Mouse (Mus musculus) hindbrain, embryonic 15.5 days (tissue): ENCODE data around the gene Podnl1. TPM values are rescaled to one million over a fixed set of nuclear protein-coding genes. Genes with fewer than 3 reads are reported as not detected.

Experiments used
- ATAC-seq: fragments of 200-750 bp; cut with Nextera tagmentation; 2 replicates; pipeline ENCODE4 v1.8.0; 2017; ENCODE audit warnings: low read depth, moderate number of reproducible peaks, moderate TSS enrichment; ENCODE audit not compliant: low FRiP score
- H3K27ac ChIP-seq: fragments of 300-500 bp; sonication (generic); replicated peaks from 2 replicates; pipeline ENCODE4 v1.5.1; 2015; ENCODE audit warnings: mild to moderate bottlenecking, inconsistent platforms
- H3K27me3 ChIP-seq: fragments of 300-500 bp; sonication (generic); 2 replicates; pipeline ENCODE4 v1.6.1; 2015; ENCODE audit warnings: control low read depth, inconsistent platforms
- H3K36me3 ChIP-seq: fragments of 300-500 bp; sonication (generic); 2 replicates; pipeline ENCODE4 v1.6.1; 2015; ENCODE audit warnings: control low read depth, inconsistent platforms
- H3K4me1 ChIP-seq: fragments of 300-500 bp; sonication (generic); replicated peaks from 2 replicates; pipeline ENCODE4 v1.6.1; 2015; ENCODE audit warnings: control low read depth, inconsistent platforms
- H3K4me2 ChIP-seq: fragments of 300-500 bp; sonication (generic); 2 replicates; pipeline ENCODE4 v1.6.1; 2015; ENCODE audit warnings: moderate library complexity, mild to moderate bottlenecking, inconsistent platforms
- H3K4me3 ChIP-seq: fragments of 300-500 bp; sonication (generic); 2 replicates; pipeline ENCODE4 v1.5.1; 2015; ENCODE audit warnings: mild to moderate bottlenecking, inconsistent platforms
- H3K9ac ChIP-seq: fragments of 300-500 bp; sonication (generic); 2 replicates; pipeline ENCODE4 v1.6.1; 2015; ENCODE audit warnings: inconsistent platforms
- H3K9me3 ChIP-seq: fragments of 300-500 bp; sonication (generic); 2 replicates; pipeline ENCODE4 v1.6.1; 2016; ENCODE audit warnings: control low read depth, inconsistent platforms
- WGBS: fragments of 180-500 bp; shearing (Covaris S2); methylation state at CpG from one replicate; pipeline ENCODE4 v1.1.7; 2015; 5-methylcytosine and 5-hydroxymethylcytosine counted together
- microRNA counts: library from miRNA; unstranded; fragments of <30 nt; microRNA quantifications from one replicate; lab custom pipeline; 2016
- microRNA-seq: library from miRNA; unstranded; fragments of <30 nt; microRNA quantifications from one replicate; pipeline ENCODE4, GENCODE M21; 2016
- polyA plus RNA-seq: library from polyadenylated mRNA; unstranded; fragments of >200 nt; fragmentation: Nextera tagmentation; extraction: Ambion mirVana; gene quantifications from 2 replicates; pipeline ENCODE4 v1.2.1, GENCODE M21; 2015

Gene Podnl1
- polyA plus RNA-seq, 1 experiment from 2014 or later = 0.44 TPM

- H3K9ac ChIP-seq = no peak overlapping the region
Measured at GRCm38 (mm10) chr8:84173861-84174260, 48.1 kb downstream of the Podnl1 start.

GRCm38 (mm10) chr8:84176560-84176959 lies 50.8 kb downstream of the Podnl1 start:
- Histone ChIP-seq H3K4me1 (peaks cover 42% of the 10 kb centered on the region), H3K4me2 (no peak overlapping the region), H3K36me3 (peaks cover 35% of the 10 kb centered on the region), H3K9me3 (no peaks in the 10 kb centered on the region), H3K4me3 (no peak overlapping the region), H3K27me3 (no peaks in the 10 kb centered on the region), H3K27ac (no peak overlapping the region), H3K9ac (no peak overlapping the region)
- ATAC-seq = no peak
- 40% methylated on average over 3 of the region's 3 CpGs for WGBS

More at GRCm38 (mm10) chr8:84173861-84174260, 48.1 kb downstream of the Podnl1 start:
- no peaks in the 10 kb centered on the region for H3K27me3 ChIP-seq
- H3K4me1 ChIP-seq = peaks cover 15% of the 10 kb centered on the region
- peaks cover 35% of the 10 kb centered on the region for H3K36me3 ChIP-seq
- H3K4me2 ChIP-seq = no peak overlapping the region
- H3K9me3 ChIP-seq = no peaks in the 10 kb centered on the region
- H3K27ac ChIP-seq = no peak overlapping the region
- H3K4me3 ChIP-seq = no peak overlapping the region
- 88% methylated on average over 6 of the region's 6 CpGs for WGBS
- ATAC-seq = no peak

GRCm38 (mm10) chr8:84177405-84177804 lies 51.6 kb downstream of the Podnl1 start:
- Histone ChIP-seq H3K27me3 (no peaks in the 10 kb centered on the region), H3K4me2 (no peak overlapping the region), H3K36me3 (peaks cover 27% of the 10 kb centered on the region), H3K27ac (no peak overlapping the region), H3K4me3 (no peak overlapping the region), H3K4me1 (peaks cover 50% of the 10 kb centered on the region), H3K9ac (no peak overlapping the region), H3K9me3 (no peaks in the 10 kb centered on the region)
- ATAC-seq = no peak
- WGBS = 87% methylated on average over 3 of the region's 3 CpGs

- ATAC-seq = no peak
- Histone ChIP-seq H3K36me3 (peaks cover 17% of the 10 kb centered on the region), H3K27me3 (no peaks in the 10 kb centered on the region), H3K4me3 (no peak overlapping the region), H3K9ac (no peak overlapping the region), H3K4me1 (peaks cover 56% of the 10 kb centered on the region), H3K27ac (no peak overlapping the region), H3K9me3 (no peaks in the 10 kb centered on the region), H3K4me2 (no peak overlapping the region)
- 70% methylated on average over 8 of the region's 8 CpGs for WGBS
Measured at GRCm38 (mm10) chr8:84178592-84178991, 52.8 kb downstream of the Podnl1 start.

GRCm38 (mm10) chr8:84179946-84180345 lies 54.2 kb downstream of the Podnl1 start:
- Histone ChIP-seq H3K9me3 (no peaks in the 10 kb centered on the region), H3K27ac (no peak overlapping the region), H3K4me1 (peaks cover 66% of the 10 kb centered on the region), H3K4me3 (peak overlapping the region; percentile 25), H3K4me2 (peak overlapping the region; percentile 78), H3K36me3 (peaks cover 12% of the 10 kb centered on the region), H3K9ac (peak overlapping the region; percentile 54), H3K27me3 (no peaks in the 10 kb centered on the region)
- no peak for ATAC-seq
- WGBS = 8% methylated on average over 4 of the region's 4 CpGs

- Histone ChIP-seq H3K4me2 (peak overlapping the region; percentile 78), H3K9me3 (no peaks in the 10 kb centered on the region), H3K27ac (peak overlapping the region; percentile 74), H3K4me3 (peak overlapping the region; percentile 25), H3K36me3 (peaks cover 5% of the 10 kb centered on the region; the same call in 1 of the 2 replicates), H3K4me1 (peaks cover 66% of the 10 kb centered on the region), H3K9ac (peak overlapping the region; percentile 54), H3K27me3 (no peaks in the 10 kb centered on the region)
- ATAC-seq = peak; percentile 40
- WGBS = 1% methylated on average over 16 of the region's 16 CpGs
Measured at GRCm38 (mm10) chr8:84180530-84181190, 54.9 kb downstream of the Podnl1 start.

MicroRNAs encoded within 50 kb of the gene (microRNA counts, 519-probe panel; counts per million panel counts)
- 3,211 counts per million, percentile 64 among the panel's probes with 10 or more counts for microRNA mmu-miR-181c (lab: Ali Mortazavi, UCI)
- microRNA mmu-miR-709 (lab: Ali Mortazavi, UCI) = 2,380 counts per million, percentile 33 among the panel's probes with 10 or more counts

Small RNA genes lying within 50 kb of the gene (microRNA-seq; reads per million reads assigned to microRNA genes)
- gene Gm25110 (not detected), gene Mir181c (12,444 reads per million, percentile 97 among the genes with 10 or more reads in this experiment), gene Mir181d (7,708 reads per million, percentile 93 among the genes with 10 or more reads in this experiment), gene Mir709 (not detected)

Other genes with a start within 250 kb of the Podnl1 start
- gene Adgrl1, start 225.9 kb upstream of the Podnl1 start, polyA plus RNA-seq = 56.8 and 62.0 TPM in 2 replicates
- 1.1 TPM in 2 replicates for gene Gm10644, start 170.8 kb upstream of the Podnl1 start, polyA plus RNA-seq
- 12.8 and 14.7 TPM in 2 replicates for gene Asf1b, start 170.5 kb upstream of the Podnl1 start, polyA plus RNA-seq
- gene Prkaca, start 153.0 kb upstream of the Podnl1 start, polyA plus RNA-seq = 241 and 250 TPM in 2 replicates
- 6.2 and 7.3 TPM in 2 replicates for gene Samd1, start 128.3 kb upstream of the Podnl1 start, polyA plus RNA-seq
- 0.47 and 0.75 TPM in 2 replicates for gene 1700067K01Rik, start 124.5 kb upstream of the Podnl1 start, polyA plus RNA-seq
- gene 2210011C24Rik, start 113.8 kb upstream of the Podnl1 start, polyA plus RNA-seq = 0.41 and 0.70 TPM in 2 replicates
- gene Palm3, start 104.5 kb upstream of the Podnl1 start, polyA plus RNA-seq = 8.6 and 8.8 TPM in 2 replicates
- gene Il27ra, start 83.4 kb upstream of the Podnl1 start, polyA plus RNA-seq = 0.69 and 0.97 TPM in 2 replicates
- gene Rln3, start 81.0 kb upstream of the Podnl1 start, polyA plus RNA-seq = 0.51 and 1.2 TPM in 2 replicates
- 0.92 and 1.4 TPM in 2 replicates for gene Gm10643, start 60.9 kb upstream of the Podnl1 start, polyA plus RNA-seq
- gene Rfx1, start 59.2 kb upstream of the Podnl1 start, polyA plus RNA-seq = 9.4 and 11.2 TPM in 2 replicates
- 19.0 and 22.6 TPM in 2 replicates for gene Dcaf15, start 21.2 kb upstream of the Podnl1 start, polyA plus RNA-seq
- 41.5 and 47.1 TPM in 2 replicates for gene Cc2d1a, start 21.9 kb downstream of the Podnl1 start, polyA plus RNA-seq
- 2.3 and 2.8 TPM in 2 replicates for gene 4930432K21Rik, start 22.0 kb downstream of the Podnl1 start, polyA plus RNA-seq
- gene Nanos3, start 59.2 kb downstream of the Podnl1 start, polyA plus RNA-seq = 8.0 and 8.7 TPM in 2 replicates
- 23.3 and 24.9 TPM in 2 replicates for gene Zswim4, start 111.1 kb downstream of the Podnl1 start, polyA plus RNA-seq
- gene D8Ertd738e, start 123.7 kb downstream of the Podnl1 start, polyA plus RNA-seq = 245 and 260 TPM in 2 replicates
- gene Mri1, start 131.3 kb downstream of the Podnl1 start, polyA plus RNA-seq = 45.6 and 48.4 TPM in 2 replicates
- 23.4 and 24.6 TPM in 2 replicates for gene Ccdc130, start 144.4 kb downstream of the Podnl1 start, polyA plus RNA-seq